Mouse (Mus musculus) cerebellum, postnatal 36 days (tissue): ENCODE results near the gene Tubg2.
A peak's percentile ranks its signal among the peaks of the same experiment; 100 is the strongest.

Experiments used
- DNase-seq, 2 experiments: peaks; one replicate each; pipeline ENCODE4 v3.0.0; 2021 to 2022; ENCODE audit warnings: mixed read lengths in 2 of 2

Tubg2 gene

GRCm38 (mm10) chr11:101180261-101180660 is 24.6 kb downstream of the Tubg2 start:
- DNase-seq = no peak

- DNase-seq = peak; percentile 77 to 81
These were observed 25.4 kb downstream of the Tubg2 start for GRCm38 (mm10) chr11:101180846-101181740.

- DNase-seq = no peak
These were observed 26.3 kb downstream of the Tubg2 start for GRCm38 (mm10) chr11:101181961-101182360.

GRCm38 (mm10) chr11:101182771-101183517 is 27.2 kb downstream of the Tubg2 start:
- DNase-seq = peak in 1 of 2 experiments; percentile 35

GRCm38 (mm10) chr11:101184984-101185383 is 29.3 kb downstream of the Tubg2 start:
- DNase-seq = peak in 1 of 2 experiments; percentile 10

- DNase-seq = no peak
These were observed 29.7 kb downstream of the Tubg2 start for GRCm38 (mm10) chr11:101185441-101185840.

- DNase-seq = peak; percentile 62 to 68
These were observed 31.0 kb downstream of the Tubg2 start for GRCm38 (mm10) chr11:101186526-101187247.

GRCm38 (mm10) chr11:101187541-101187940 is 31.8 kb downstream of the Tubg2 start:
- no peak for DNase-seq

GRCm38 (mm10) chr11:101188166-101188805 is 32.6 kb downstream of the Tubg2 start:
- DNase-seq = peak; percentile 88 to 90

GRCm38 (mm10) chr11:101189495-101190180 is 33.9 kb downstream of the Tubg2 start:
- peak; percentile 88 to 89 for DNase-seq

GRCm38 (mm10) chr11:101190181-101190912 is 34.6 kb downstream of the Tubg2 start:
- DNase-seq = no peak

GRCm38 (mm10) chr11:101190913-101191907 is 35.5 kb downstream of the Tubg2 start:
- peak; percentile 49 to 51 for DNase-seq

GRCm38 (mm10) chr11:101191919-101192470 is 36.3 kb downstream of the Tubg2 start:
- DNase-seq = peak in 1 of 2 experiments; percentile 34

- DNase-seq = peak in 1 of 2 experiments; percentile 47
These were observed 36.9 kb downstream of the Tubg2 start for GRCm38 (mm10) chr11:101192646-101193045.

GRCm38 (mm10) chr11:101193076-101193475 is 37.4 kb downstream of the Tubg2 start:
- DNase-seq = peak in 1 of 2 experiments; percentile 42

- DNase-seq = no peak
These were observed 38.4 kb downstream of the Tubg2 start for GRCm38 (mm10) chr11:101194137-101194536.

GRCm38 (mm10) chr11:101194643-101195042 is 38.9 kb downstream of the Tubg2 start:
- DNase-seq = no peak

GRCm38 (mm10) chr11:101195101-101195500 is 39.4 kb downstream of the Tubg2 start:
- no peak for DNase-seq

GRCm38 (mm10) chr11:101195571-101195970 is 39.9 kb downstream of the Tubg2 start:
- DNase-seq = no peak
